8 mouse cellular contexts compared by ENCODE assay signal in genomic region chr13:33964206-33965046, GRCm38 (mm10). TPM values are rescaled to one million over a fixed set of nuclear protein-coding genes. Genes with fewer than 3 reads are reported as not detected.
A peak's percentile ranks its signal among the peaks of the same experiment; 100 is the strongest.
DNase-seq lines count a peak whose midpoint lies in the region; ATAC-seq and TF ChIP-seq lines count a peak whose summit lies in the region.

Gene Nqo2, plus strand, starts transcription at chr13:33964687.

- peak; percentile 50 for DNase-seq in CD4-positive helper T cell, adult 2 months (ENCODE audit: low read depth, low spot score)
- peak; percentile 16 for DNase-seq in brain, embryonic 18.5 days (ENCODE audit: low read depth, low spot score)
- peak; percentile 95 for DNase-seq in kidney, postnatal 0 days (ENCODE audit: low spot score)
- DNase-seq in liver, embryonic 11.5 days (ENCODE audit: low spot score) = peak; percentile 85
- peak; percentile 12 to 29 for DNase-seq in natural killer cell, adult 2 months (ENCODE audit: low spot score in 2 of 2)

- TF ChIP-seq CTCF in kidney, postnatal 0 days (IDR thresholded peaks at IDR 0.05; ENCODE audit: low read depth) = peak; percentile 55

- H3K27ac ChIP-seq in heart, embryonic 12.5 days (ENCODE audit: poor library complexity, severe bottlenecking) = peak within 1 kb of the TSS; percentile 91
- H3K27ac ChIP-seq in kidney, postnatal 0 days = peak within 1 kb of the TSS; percentile 93
- H3K27ac ChIP-seq in liver, embryonic 11.5 days (ENCODE audit: low read depth, low read length) = peak within 1 kb of the TSS; percentile 87
- peak within 1 kb of the TSS; percentile 96 for H3K27ac ChIP-seq in stomach, embryonic 15.5 days

- no peaks in the 10 kb centered on the region for H3K27me3 ChIP-seq in heart, embryonic 12.5 days (replicated peaks)
- H3K27me3 ChIP-seq in kidney, postnatal 0 days (ENCODE audit: insufficient read depth, low read length) = no peaks in the 10 kb centered on the region
- H3K27me3 ChIP-seq in liver, embryonic 11.5 days (replicated peaks; ENCODE audit: control insufficient read depth, insufficient read depth, low read length) = no peaks in the 10 kb centered on the region
- H3K27me3 ChIP-seq in stomach, embryonic 15.5 days (replicated peaks) = no peaks in the 10 kb centered on the region

- peak within 1 kb of the TSS; percentile 73 for H3K4me2 ChIP-seq in heart, embryonic 12.5 days
- peak within 1 kb of the TSS; percentile 63 for H3K4me2 ChIP-seq in kidney, postnatal 0 days (ENCODE audit: low read length)
- H3K4me2 ChIP-seq in liver, embryonic 11.5 days = peak within 1 kb of the TSS; percentile 69
- H3K4me2 ChIP-seq in stomach, embryonic 15.5 days = peak within 1 kb of the TSS; percentile 66

- no peaks in the 10 kb centered on the region for H3K36me3 ChIP-seq in heart, embryonic 12.5 days
- no peaks in the 10 kb centered on the region for H3K36me3 ChIP-seq in kidney, postnatal 0 days (ENCODE audit: insufficient read depth, low read length)
- no peaks in the 10 kb centered on the region for H3K36me3 ChIP-seq in liver, embryonic 11.5 days (ENCODE audit: control insufficient read depth, insufficient read depth, low read length)
- H3K36me3 ChIP-seq in stomach, embryonic 15.5 days = no peaks in the 10 kb centered on the region

- ATAC-seq in erythroid progenitor cell, adult 5-6 weeks (replicated peaks; ENCODE audit: low FRiP score, poor library complexity, severe bottlenecking) = peak; percentile 87
- peak; percentile 79 for ATAC-seq in heart, embryonic 12.5 days (ENCODE audit: insufficient number of reproducible peaks, low FRiP score)
- peak; percentile 95 for ATAC-seq in kidney, postnatal 0 days (replicated peaks; ENCODE audit: low FRiP score, low read depth)
- ATAC-seq in liver, embryonic 11.5 days (replicated peaks; ENCODE audit: low FRiP score) = peak; percentile 87
- ATAC-seq in stomach, embryonic 15.5 days (ENCODE audit: insufficient read depth, low FRiP score, low read depth) = peak; percentile 90

- 2% methylated on average over 21 of the region's 22 CpGs for WGBS in heart, embryonic 12.5 days
- WGBS in kidney, postnatal 0 days = 1% methylated on average over 22 of the region's 22 CpGs
- 3% methylated on average over 22 of the region's 22 CpGs for WGBS in liver, embryonic 11.5 days
- 2% methylated on average over 22 of the region's 22 CpGs for WGBS in stomach, embryonic 15.5 days

- H3K9me3 ChIP-seq in heart, embryonic 12.5 days (replicated peaks) = no peaks in the 10 kb centered on the region
- H3K9me3 ChIP-seq in kidney, postnatal 0 days (replicated peaks; ENCODE audit: low read length) = no peaks in the 10 kb centered on the region
- H3K9me3 ChIP-seq in liver, embryonic 11.5 days (ENCODE audit: control insufficient read depth, low read length) = no peaks in the 10 kb centered on the region
- H3K9me3 ChIP-seq in stomach, embryonic 15.5 days = no peaks in the 10 kb centered on the region

- H3K4me1 ChIP-seq in heart, embryonic 12.5 days (replicated peaks) = peaks cover 15% of the 10 kb centered on the region
- peaks cover 4% of the 10 kb centered on the region; the same call in 1 of the 2 replicates for H3K4me1 ChIP-seq in kidney, postnatal 0 days (replicated peaks; ENCODE audit: insufficient read depth, low read length)
- H3K4me1 ChIP-seq in liver, embryonic 11.5 days (replicated peaks; ENCODE audit: control insufficient read depth, insufficient read depth, low read length) = peaks cover 10% of the 10 kb centered on the region; the same call in 1 of the 2 replicates
- H3K4me1 ChIP-seq in stomach, embryonic 15.5 days = 0 out of 2 replicates have a peak, but pooled peaks cover 6% of the 10 kb centered on the region

- peak within 1 kb of the TSS; percentile 53 for H3K4me3 ChIP-seq in heart, embryonic 12.5 days
- H3K4me3 ChIP-seq in kidney, postnatal 0 days (replicated peaks; ENCODE audit: low read depth, low read length) = peak within 1 kb of the TSS; percentile 47
- H3K4me3 ChIP-seq in liver, embryonic 11.5 days (ENCODE audit: low read depth, low read length) = peak within 1 kb of the TSS; percentile 67
- H3K4me3 ChIP-seq in stomach, embryonic 15.5 days (replicated peaks) = peak within 1 kb of the TSS; percentile 59

- H3K9ac ChIP-seq in heart, embryonic 12.5 days = peak within 1 kb of the TSS; percentile 66
- H3K9ac ChIP-seq in kidney, postnatal 0 days (ENCODE audit: low read depth, low read length) = peak within 1 kb of the TSS; percentile 61
- H3K9ac ChIP-seq in liver, embryonic 11.5 days (ENCODE audit: low read depth, low read length) = peak within 1 kb of the TSS; percentile 79
- H3K9ac ChIP-seq in stomach, embryonic 15.5 days = peak within 1 kb of the TSS; percentile 52

RNA-seq across cellular contexts. Expression of gene Nqo2, which starts in this region (rescaled TPM):
- 7.2 and 34.0 TPM in 2 replicates for total RNA-seq in erythroid progenitor cell, adult 5-6 weeks (2015; ENCODE audit: low replicate concordance)
- 1.1 and 4.1 TPM in 2 replicates for total RNA-seq in erythroid progenitor cell, adult 5-6 weeks (2017; ENCODE audit: low replicate concordance)
- polyA plus RNA-seq in heart, embryonic 12.5 days (2016; fragmentation: Nextera tagmentation; extraction: Ambion mirVana) = 27.4 and 28.9 TPM in 2 replicates
- 22.5 and 24.1 TPM in 2 replicates for polyA plus RNA-seq in kidney, postnatal 0 days (2015; fragmentation: Nextera tagmentation; extraction: Ambion mirVana)
- polyA plus RNA-seq in liver, embryonic 11.5 days (2014; fragmentation: Nextera tagmentation; extraction: Ambion mirVana) = 35.7 and 36.5 TPM in 2 replicates
- 26.4 and 29.3 TPM in 2 replicates for polyA plus RNA-seq in stomach, embryonic 15.5 days (2015; fragmentation: Nextera tagmentation; extraction: Ambion mirVana)

Comparison
In these comparisons a context has a peak if more than half of its experiments do, and no peak if none do; other contexts are left out.
1. Peak in every context shown above with its lines: DNase-seq, ATAC-seq, H3K4me3 ChIP-seq and H3K27ac ChIP-seq.
2. DNase-seq: peak in every context shown above with its lines; median percentile 95 in kidney, postnatal 0 days; 85 in liver, embryonic 11.5 days; 50 in CD4-positive helper T cell, adult 2 months; 20 in natural killer cell, adult 2 months; 16 in brain, embryonic 18.5 days.